Mouse (Mus musculus) kidney, embryonic 14.5 days (tissue): Measurements from ENCODE around the gene Gk. TPM values are rescaled to one million over a fixed set of nuclear protein-coding genes. Genes with fewer than 3 reads are reported as not detected.

Source experiments
- ATAC-seq: fragments of 200-750 bp; cut with Nextera tagmentation; 2 replicates; pipeline ENCODE4 v1.8.0; 2017; ENCODE audit warnings: moderate number of reproducible peaks, mild to moderate bottlenecking, moderate TSS enrichment, moderate library complexity; ENCODE audit not compliant: low FRiP score, low TSS enrichment
- H3K27ac ChIP-seq: fragments of 300-500 bp; sonication (generic); 2 replicates; pipeline ENCODE4 v1.5.1; 2014; ENCODE audit warnings: low read depth, mild to moderate bottlenecking, low read length, moderate library complexity, mixed read lengths
- H3K27me3 ChIP-seq: fragments of 300-500 bp; sonication (generic); 2 replicates; pipeline ENCODE4 v1.6.1; 2014; ENCODE audit warnings: mild to moderate bottlenecking, low read length; ENCODE audit not compliant: control insufficient read depth, insufficient read depth
- H3K36me3 ChIP-seq: fragments of 300-500 bp; sonication (generic); 2 replicates; pipeline ENCODE4 v1.6.1; 2014; ENCODE audit warnings: low read length, mixed read lengths; ENCODE audit not compliant: control insufficient read depth, insufficient read depth
- H3K4me1 ChIP-seq: fragments of 300-500 bp; sonication (generic); 2 replicates; pipeline ENCODE4 v1.6.1; 2014; ENCODE audit warnings: low read length, mixed read lengths; ENCODE audit not compliant: control insufficient read depth, insufficient read depth
- H3K4me2 ChIP-seq: fragments of 300-500 bp; sonication (generic); replicated peaks from 2 replicates; pipeline ENCODE4 v1.6.1; 2014; ENCODE audit warnings: low read depth, mild to moderate bottlenecking, low read length
- H3K4me3 ChIP-seq: fragments of 300-500 bp; sonication (generic); 2 replicates; pipeline ENCODE4 v1.5.1; 2014; ENCODE audit warnings: mild to moderate bottlenecking, low read length
- H3K9ac ChIP-seq: fragments of 300-500 bp; sonication (generic); 2 replicates; pipeline ENCODE4 v1.6.1; 2014; ENCODE audit warnings: low read depth, mild to moderate bottlenecking, low read length, moderate library complexity
- H3K9me3 ChIP-seq: fragments of 300-500 bp; sonication (generic); 2 replicates; pipeline ENCODE4 v1.6.1; 2016; ENCODE audit warnings: low read length; ENCODE audit not compliant: control insufficient read depth
- WGBS: fragments of 180-500 bp; shearing (Covaris S2); extraction: QIAGEN DNeasy Blood & Tissue Kit; methylation state at CpG from one replicate; pipeline ENCODE4 v1.1.7; 2014; 5-methylcytosine and 5-hydroxymethylcytosine counted together
- polyA plus RNA-seq: library from polyadenylated mRNA; unstranded; fragments of >200 nt; fragmentation: Nextera tagmentation; extraction: Ambion mirVana; gene quantifications from 2 replicates; pipeline ENCODE4 v1.2.1, GENCODE M21; 2014

Gk gene
- polyA plus RNA-seq, 1 experiment from 2014 or later: 24.1 TPM

DNA sequence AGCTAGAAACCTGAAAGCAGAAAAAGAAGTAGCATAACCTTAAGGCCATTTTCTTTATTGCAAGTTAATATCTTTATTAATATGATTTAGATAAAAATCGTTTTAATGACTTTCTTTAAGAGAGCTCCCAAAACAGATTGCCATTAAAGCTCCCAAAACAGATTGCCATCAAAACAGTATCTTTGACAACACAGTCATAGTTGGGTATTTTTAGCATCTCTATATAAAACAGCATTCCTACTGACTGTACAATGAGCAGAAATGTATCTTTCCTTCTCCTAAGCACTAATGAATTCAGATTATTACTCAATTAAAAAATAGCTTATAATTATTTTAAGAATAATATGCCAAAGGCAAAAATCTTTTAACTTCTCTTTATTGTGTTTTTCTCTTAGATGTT is 94.5 kb downstream of the Gk start:
- H3K27ac ChIP-seq: no peak overlapping the region
- WGBS: 41% methylated on average over 1 of the region's 1 CpGs

DNA sequence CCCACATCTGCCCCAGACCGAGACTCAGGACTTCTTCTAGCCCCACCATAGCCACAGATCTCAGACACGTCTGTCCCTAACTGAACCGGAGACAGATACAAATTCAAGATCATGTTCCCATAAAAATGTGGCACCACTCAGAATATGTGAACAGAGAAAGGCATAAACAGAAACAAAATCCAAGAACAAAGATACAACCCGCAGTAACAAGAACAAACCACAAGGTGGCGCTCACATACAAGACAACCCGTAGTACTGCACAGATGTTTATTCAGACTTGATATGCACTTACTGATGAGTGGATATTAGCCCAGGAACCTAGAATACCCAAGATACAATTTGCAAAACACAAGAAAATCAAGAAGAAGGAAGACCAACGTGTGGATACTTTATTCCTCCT is 99.8 kb downstream of the Gk start:
- no peak overlapping the region for H3K9ac ChIP-seq
- H3K4me2 ChIP-seq: no peak overlapping the region
- no peak overlapping the region for H3K4me3 ChIP-seq
- WGBS: 25% methylated on average over 7 of the region's 7 CpGs
- ATAC-seq: no peak
- H3K4me1 ChIP-seq: no peaks in the 10 kb centered on the region
- no peaks in the 10 kb centered on the region for H3K36me3 ChIP-seq
- H3K27me3 ChIP-seq: no peaks in the 10 kb centered on the region
- no peak overlapping the region for H3K27ac ChIP-seq
- H3K9me3 ChIP-seq: no peaks in the 10 kb centered on the region

More for the DNA sequence above, 94.5 kb downstream of the Gk start:
- Histone ChIP-seq H3K27me3 (no peaks in the 10 kb centered on the region), H3K9ac (no peak overlapping the region), H3K4me1 (no peaks in the 10 kb centered on the region), H3K9me3 (no peaks in the 10 kb centered on the region), H3K4me2 (no peak overlapping the region), H3K36me3 (no peaks in the 10 kb centered on the region), H3K4me3 (no peak overlapping the region)
- ATAC-seq: no peak

Other genes starting within 250 kb of the Gk start
- 4.1 and 4.3 TPM in 2 replicates for gene Tab3, start 202.8 kb downstream of the Gk start, polyA plus RNA-seq
- 0.09 TPM in 2 replicates for gene 5430427O19Rik, start 93.5 kb upstream of the Gk start, polyA plus RNA-seq